Mouse (Mus musculus): ENCODE results near the gene Sptbn2. TPM values are rescaled to one million over a fixed set of nuclear protein-coding genes. Genes with fewer than 3 reads are reported as not detected.

Sptbn2 gene
- polyA plus RNA-seq, 1 experiment from 2014 or later = 5.2 TPM

DNA sequence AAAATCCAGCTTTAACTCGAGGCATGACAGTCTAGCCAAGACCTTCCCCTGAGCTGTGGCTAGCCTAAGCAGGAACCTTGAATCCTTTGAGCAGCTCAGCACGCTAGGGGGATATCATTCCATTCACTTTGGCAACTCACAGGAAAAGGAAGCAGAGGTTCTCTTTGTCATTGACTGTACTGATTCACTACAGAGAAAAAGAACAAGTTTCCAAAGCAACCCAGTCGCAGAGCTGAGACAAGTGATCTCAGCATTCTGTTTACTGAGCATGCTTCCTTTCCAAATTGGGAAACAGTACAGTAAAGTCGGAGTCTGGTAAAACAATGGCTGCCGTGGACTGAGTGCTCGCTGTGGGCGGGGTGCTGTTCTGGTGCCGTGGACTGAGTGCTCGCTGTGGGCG, 2.2 kb upstream of the Sptbn2 start:
- H3K4me3 ChIP-seq = no peak overlapping the region
- no peaks in the 10 kb centered on the region for H3K36me3 ChIP-seq
- no peak overlapping the region for H3K9ac ChIP-seq
- peaks cover 31% of the 10 kb centered on the region for H3K27me3 ChIP-seq
- H3K27ac ChIP-seq = no peak overlapping the region
- no peak overlapping the region for H3K4me2 ChIP-seq (replicated peaks)
- no peaks in the 10 kb centered on the region for H3K9me3 ChIP-seq
- no peak for ATAC-seq (ENCODE audit: insufficient number of reproducible peaks, insufficient read depth, low FRiP score, low TSS enrichment)
- 83% methylated on average over 10 of the region's 10 CpGs for WGBS
- H3K4me1 ChIP-seq = peaks cover 13% of the 10 kb centered on the region

DNA sequence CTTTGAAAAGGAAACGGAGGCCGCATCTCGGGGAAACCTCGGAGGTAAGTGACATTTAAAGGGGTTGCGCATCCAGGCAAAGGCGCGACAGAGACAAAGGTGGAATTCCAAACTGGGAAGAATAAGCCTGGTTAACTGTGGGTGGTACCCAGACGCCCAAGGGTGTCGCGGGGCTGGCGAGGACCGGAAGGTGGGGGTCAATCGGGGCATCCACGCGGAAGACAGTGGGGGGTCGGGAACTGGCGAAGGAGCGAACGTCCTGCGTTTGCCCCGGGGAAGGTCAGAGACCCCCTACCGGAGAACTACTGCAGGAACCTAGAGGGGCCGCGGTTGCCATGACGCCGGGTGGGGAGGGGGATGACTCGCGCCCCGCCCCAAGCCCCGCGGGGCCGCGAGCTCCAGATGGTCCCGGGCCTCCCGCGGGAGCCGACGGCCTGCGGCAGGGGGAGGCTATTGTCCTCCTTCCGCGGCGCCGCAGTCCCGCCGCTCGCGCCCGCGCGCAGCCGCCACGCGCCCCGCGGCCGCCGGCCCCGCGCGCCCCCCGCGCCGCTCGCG, 711 bp downstream of the Sptbn2 start:
- WGBS = under 1% methylated on average over 35 of the region's 65 CpGs
- Histone ChIP-seq H3K4me1 (peaks cover 13% of the 10 kb centered on the region), H3K4me2 (replicated peaks) (peak overlapping the region; percentile 98), H3K27me3 (peaks cover 48% of the 10 kb centered on the region), H3K36me3 (no peaks in the 10 kb centered on the region), H3K27ac (no peak overlapping the region), H3K9me3 (no peaks in the 10 kb centered on the region), H3K4me3 (peak overlapping the region; percentile 64), H3K9ac (peak overlapping the region; percentile 63)
- no peak for ATAC-seq (ENCODE audit: insufficient number of reproducible peaks, insufficient read depth, low FRiP score, low TSS enrichment)

DNA sequence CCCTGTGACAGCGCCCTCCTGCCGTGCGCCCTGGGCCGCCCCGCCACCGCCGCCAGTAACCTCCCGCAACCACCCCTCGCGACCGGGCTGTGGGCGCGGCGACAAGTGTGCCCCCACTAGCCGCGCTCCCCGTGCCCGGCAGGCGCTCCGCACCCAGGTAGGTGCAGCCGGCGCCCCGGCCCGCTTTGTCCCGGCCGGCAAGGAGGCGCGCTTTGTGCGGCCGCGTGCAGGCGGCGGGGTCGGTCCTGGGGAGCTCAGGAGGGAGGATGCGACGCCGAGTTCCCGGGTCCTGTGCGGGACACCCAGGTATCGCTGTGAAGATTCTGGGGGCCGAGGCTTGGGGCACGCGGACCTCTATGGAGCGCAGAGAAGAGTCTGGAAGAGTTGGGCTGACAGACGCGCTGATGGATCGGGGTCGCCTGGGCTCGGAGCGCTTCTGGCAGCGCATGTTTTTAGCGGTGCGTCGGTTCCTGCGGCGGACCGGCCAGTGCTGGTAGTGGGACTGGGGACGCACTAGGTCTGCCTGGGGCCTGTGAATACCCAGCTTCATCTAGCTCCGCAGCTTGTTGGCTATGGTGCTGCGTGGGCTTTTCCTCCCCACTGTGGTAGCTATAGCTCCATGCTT, 1.3 kb downstream of the Sptbn2 start:
- H3K27ac ChIP-seq = no peak overlapping the region

DNA sequence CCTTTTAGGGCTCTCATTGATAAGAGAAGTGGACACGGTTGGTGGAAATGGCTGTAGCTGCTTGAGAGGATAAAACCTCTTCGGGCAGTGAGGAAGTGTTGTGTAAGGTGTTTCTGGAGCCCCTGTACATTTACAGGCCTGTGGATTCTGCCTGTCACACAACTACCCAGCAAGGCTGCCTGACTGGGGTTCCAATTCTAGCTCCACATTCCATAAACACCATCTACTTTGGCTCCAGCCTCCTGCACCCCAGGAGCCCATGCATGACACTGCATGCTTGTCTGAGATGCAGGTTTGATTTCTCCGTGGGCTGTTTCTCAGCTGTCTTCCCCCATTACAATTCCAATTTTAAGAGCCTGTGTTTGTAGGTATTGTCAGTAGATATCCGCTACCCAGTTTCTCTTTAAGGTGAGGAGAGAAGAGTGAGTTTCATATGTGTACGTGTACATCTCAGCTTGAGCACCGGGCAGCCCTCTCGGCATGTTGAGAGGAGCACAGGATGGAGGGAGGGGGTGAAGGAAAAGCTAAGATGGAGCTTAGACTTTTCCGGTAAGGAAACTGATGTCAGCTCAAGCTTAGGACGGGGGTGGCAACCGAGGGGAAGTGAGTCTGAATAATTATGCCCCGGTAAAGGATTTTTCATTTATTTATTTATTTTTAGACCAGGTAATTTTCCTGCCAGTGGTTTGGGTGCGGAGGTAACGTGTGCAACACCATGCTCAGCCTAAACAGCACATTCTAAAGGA, 2.0 kb downstream of the Sptbn2 start:
- no peaks in the 10 kb centered on the region for H3K36me3 ChIP-seq
- WGBS = 29% methylated on average over 13 of the region's 13 CpGs

More for the DNA sequence above, 1.3 kb downstream of the Sptbn2 start:
- H3K4me3 ChIP-seq = peak overlapping the region; percentile 64
- peak overlapping the region; percentile 98 for H3K4me2 ChIP-seq (replicated peaks)
- WGBS = under 1% methylated on average over 58 of the region's 60 CpGs
- H3K9ac ChIP-seq = peak overlapping the region; percentile 63
- H3K27me3 ChIP-seq = peaks cover 48% of the 10 kb centered on the region
- 0 out of 2 replicates have a peak, but pooled peaks have one; percentile 56 for ATAC-seq (ENCODE audit: insufficient number of reproducible peaks, insufficient read depth, low FRiP score, low TSS enrichment)
- no peaks in the 10 kb centered on the region for H3K9me3 ChIP-seq
- H3K36me3 ChIP-seq = no peaks in the 10 kb centered on the region
- peaks cover 13% of the 10 kb centered on the region for H3K4me1 ChIP-seq

DNA sequence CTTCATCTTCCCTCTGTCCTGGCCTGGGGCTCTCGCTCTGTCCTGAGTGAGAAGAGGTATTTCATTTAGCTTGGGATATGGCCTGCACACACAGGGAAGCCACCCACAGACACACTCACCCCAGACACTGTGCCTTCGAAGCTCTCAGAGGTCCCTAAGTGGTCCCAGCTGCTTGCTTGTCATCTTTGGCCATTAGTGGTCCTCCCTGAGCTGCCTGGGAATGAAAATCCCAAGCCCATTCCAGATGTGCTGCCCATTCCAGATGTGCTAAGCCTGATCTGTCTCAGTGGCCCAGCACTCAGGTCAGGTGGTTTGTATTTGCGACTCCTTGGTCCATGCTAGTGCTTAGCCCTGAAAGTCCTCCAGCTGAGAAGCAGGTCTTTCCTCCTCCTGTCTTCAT, 2.9 kb downstream of the Sptbn2 start:
- Histone ChIP-seq H3K27me3 (peaks cover 48% of the 10 kb centered on the region), H3K9ac (no peak overlapping the region), H3K4me2 (replicated peaks) (no peak overlapping the region), H3K9me3 (0 out of 2 replicates have a peak, but pooled peaks cover 3% of the 10 kb centered on the region), H3K4me3 (no peak overlapping the region), H3K27ac (no peak overlapping the region), H3K36me3 (no peaks in the 10 kb centered on the region), H3K4me1 (peaks cover 13% of the 10 kb centered on the region)
- ATAC-seq (ENCODE audit: insufficient number of reproducible peaks, insufficient read depth, low FRiP score, low TSS enrichment) = no peak
- 28% methylated on average over 3 of the region's 3 CpGs for WGBS

More for the DNA sequence above, 2.0 kb downstream of the Sptbn2 start:
- H3K27ac ChIP-seq = no peak overlapping the region
- peak overlapping the region; percentile 98 for H3K4me2 ChIP-seq (replicated peaks)
- ATAC-seq (ENCODE audit: insufficient number of reproducible peaks, insufficient read depth, low FRiP score, low TSS enrichment) = no peak
- H3K4me3 ChIP-seq = peak overlapping the region; percentile 64
- H3K9ac ChIP-seq = peak overlapping the region; percentile 63
- H3K4me1 ChIP-seq = peaks cover 13% of the 10 kb centered on the region
- peaks cover 48% of the 10 kb centered on the region for H3K27me3 ChIP-seq
- H3K9me3 ChIP-seq = 0 out of 2 replicates have a peak, but pooled peaks cover 3% of the 10 kb centered on the region

DNA sequence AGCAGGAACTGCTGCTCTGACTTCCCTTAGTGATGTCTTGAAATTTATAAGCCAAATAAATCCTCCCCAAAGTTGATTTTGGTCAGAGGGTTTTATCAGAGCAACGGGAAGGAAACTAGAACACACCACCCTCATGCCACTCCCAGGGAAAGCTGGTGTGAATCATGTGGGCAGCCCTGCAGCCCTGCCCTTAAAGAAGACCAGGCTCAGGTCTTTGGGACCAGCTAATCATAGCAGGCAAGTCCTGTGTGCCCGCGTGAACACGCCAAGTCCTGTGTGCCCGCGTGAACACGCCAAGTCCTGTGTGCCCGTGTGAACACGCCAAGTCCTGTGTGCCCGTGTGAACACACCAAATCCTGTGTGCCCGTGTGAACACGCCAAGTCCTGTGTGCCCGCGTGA, 5.8 kb downstream of the Sptbn2 start:
- H3K9me3 ChIP-seq = 0 out of 2 replicates have a peak, but pooled peaks cover 3% of the 10 kb centered on the region
- H3K9ac ChIP-seq = no peak overlapping the region
- no peak overlapping the region for H3K4me2 ChIP-seq (replicated peaks)
- H3K4me3 ChIP-seq = no peak overlapping the region
- no peak overlapping the region for H3K27ac ChIP-seq
- peaks cover 22% of the 10 kb centered on the region for H3K4me1 ChIP-seq
- peaks cover 40% of the 10 kb centered on the region for H3K27me3 ChIP-seq
- ATAC-seq (ENCODE audit: insufficient number of reproducible peaks, insufficient read depth, low FRiP score, low TSS enrichment) = no peak
- WGBS = 96% methylated on average over 14 of the region's 14 CpGs
- H3K36me3 ChIP-seq = no peaks in the 10 kb centered on the region

DNA sequence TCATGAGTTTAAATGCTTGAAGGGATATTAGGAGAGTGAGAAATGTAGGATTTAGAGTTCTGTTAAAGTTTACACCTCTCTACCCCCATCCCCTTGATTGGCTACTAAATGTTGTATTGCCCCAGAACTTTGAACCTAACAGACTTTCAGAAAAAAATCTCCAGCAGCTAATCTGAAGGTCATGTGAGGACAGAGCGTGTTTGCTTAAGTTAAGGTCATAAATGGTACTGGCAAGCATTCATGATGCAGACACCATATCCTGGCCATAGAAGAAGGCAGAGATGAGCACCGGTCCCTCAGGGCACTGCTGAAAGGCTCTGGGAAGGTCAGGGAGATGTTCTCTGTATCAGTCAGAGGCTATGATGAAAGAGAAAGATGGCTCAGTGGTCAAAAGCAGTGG, 6.3 kb downstream of the Sptbn2 start:
- Histone ChIP-seq H3K9me3 (0 out of 2 replicates have a peak, but pooled peaks cover 3% of the 10 kb centered on the region), H3K36me3 (no peaks in the 10 kb centered on the region), H3K27ac (no peak overlapping the region), H3K4me2 (replicated peaks) (no peak overlapping the region), H3K27me3 (peaks cover 37% of the 10 kb centered on the region), H3K9ac (no peak overlapping the region), H3K4me3 (no peak overlapping the region), H3K4me1 (peaks cover 20% of the 10 kb centered on the region)
- no peak for ATAC-seq (ENCODE audit: insufficient number of reproducible peaks, insufficient read depth, low FRiP score, low TSS enrichment)
- 94% methylated on average over 2 of the region's 2 CpGs for WGBS

DNA sequence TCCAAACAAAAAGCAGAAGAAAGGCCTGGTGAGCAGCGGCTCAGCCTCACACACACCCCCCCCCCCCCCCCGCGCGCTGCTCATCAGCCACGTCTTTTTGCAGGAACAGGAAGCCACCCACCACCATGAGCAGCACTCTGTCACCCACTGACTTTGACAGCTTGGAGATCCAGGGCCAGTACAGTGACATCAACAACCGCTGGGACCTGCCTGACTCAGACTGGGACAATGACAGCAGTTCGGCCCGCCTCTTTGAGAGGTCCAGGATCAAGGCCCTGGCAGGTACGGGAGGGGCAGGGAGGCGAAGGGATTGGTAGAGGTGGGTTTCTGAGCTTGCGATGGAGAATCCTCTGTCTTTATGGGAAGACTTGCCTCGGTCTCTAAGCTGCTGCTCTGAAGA, 7.7 kb downstream of the Sptbn2 start:
- no peak for ATAC-seq (ENCODE audit: insufficient number of reproducible peaks, insufficient read depth, low FRiP score, low TSS enrichment)
- H3K9ac ChIP-seq = no peak overlapping the region
- H3K27ac ChIP-seq = no peak overlapping the region
- H3K4me1 ChIP-seq = 0 out of 2 replicates have a peak, but pooled peaks cover 15% of the 10 kb centered on the region
- no peak overlapping the region for H3K4me3 ChIP-seq
- H3K4me2 ChIP-seq (replicated peaks) = no peak overlapping the region
- no peaks in the 10 kb centered on the region for H3K36me3 ChIP-seq
- H3K27me3 ChIP-seq = peaks cover 25% of the 10 kb centered on the region
- 25% methylated on average over 12 of the region's 12 CpGs for WGBS
- H3K9me3 ChIP-seq = 0 out of 2 replicates have a peak, but pooled peaks cover 3% of the 10 kb centered on the region

DNA sequence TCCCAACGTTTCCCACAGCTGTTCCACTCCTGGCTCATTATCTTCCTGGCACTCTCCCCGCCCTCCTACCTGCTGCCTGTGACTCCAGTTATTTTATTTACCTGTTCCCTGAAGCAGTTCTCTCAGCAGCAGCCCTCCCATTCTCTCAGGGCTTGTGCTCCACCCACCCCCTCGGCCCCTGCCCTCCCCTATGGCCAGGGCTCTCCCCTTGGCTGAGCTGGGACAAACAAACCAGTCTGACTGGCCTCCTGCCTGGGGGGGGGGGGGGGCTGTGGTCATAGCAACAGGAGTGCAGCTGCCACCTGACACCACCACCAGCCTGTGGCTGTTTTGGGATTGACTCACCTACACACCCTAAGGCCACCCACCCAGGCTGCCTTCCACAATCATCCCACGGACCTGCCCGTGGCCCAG, 8.4 kb downstream of the Sptbn2 start:
- H3K36me3 ChIP-seq = no peaks in the 10 kb centered on the region
- H3K27me3 ChIP-seq = peaks cover 18% of the 10 kb centered on the region
- no peak overlapping the region for H3K9ac ChIP-seq
- ATAC-seq (ENCODE audit: insufficient number of reproducible peaks, insufficient read depth, low FRiP score, low TSS enrichment) = peak; percentile 53; the same call in 1 of the 2 replicates
- H3K27ac ChIP-seq = no peak overlapping the region
- 0 out of 2 replicates have a peak, but pooled peaks cover 3% of the 10 kb centered on the region for H3K9me3 ChIP-seq
- H3K4me1 ChIP-seq = 0 out of 2 replicates have a peak, but pooled peaks cover 15% of the 10 kb centered on the region
- H3K4me2 ChIP-seq (replicated peaks) = no peak overlapping the region
- 12% methylated on average over 5 of the region's 5 CpGs for WGBS
- H3K4me3 ChIP-seq = no peak overlapping the region

DNA sequence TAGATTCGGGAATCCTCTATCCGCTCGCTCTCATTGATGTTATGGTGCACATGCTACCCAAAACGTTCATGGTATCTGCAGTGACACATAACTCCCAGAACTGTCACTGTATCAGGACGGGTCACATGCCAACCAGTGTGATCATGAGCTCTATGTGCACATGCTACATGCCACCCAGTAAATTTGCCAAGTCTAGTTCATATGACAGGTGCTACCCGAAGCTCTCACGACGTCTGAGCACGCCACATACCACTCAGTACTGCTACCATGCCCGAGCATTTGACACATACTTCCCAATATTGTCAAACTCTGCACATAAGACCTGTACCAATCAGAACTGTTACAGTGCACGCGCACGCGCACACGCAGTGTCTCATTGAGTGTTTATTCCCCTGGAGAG, 9.1 kb downstream of the Sptbn2 start:
- H3K27ac ChIP-seq = no peak overlapping the region
- ATAC-seq (ENCODE audit: insufficient number of reproducible peaks, insufficient read depth, low FRiP score, low TSS enrichment) = no peak

DNA sequence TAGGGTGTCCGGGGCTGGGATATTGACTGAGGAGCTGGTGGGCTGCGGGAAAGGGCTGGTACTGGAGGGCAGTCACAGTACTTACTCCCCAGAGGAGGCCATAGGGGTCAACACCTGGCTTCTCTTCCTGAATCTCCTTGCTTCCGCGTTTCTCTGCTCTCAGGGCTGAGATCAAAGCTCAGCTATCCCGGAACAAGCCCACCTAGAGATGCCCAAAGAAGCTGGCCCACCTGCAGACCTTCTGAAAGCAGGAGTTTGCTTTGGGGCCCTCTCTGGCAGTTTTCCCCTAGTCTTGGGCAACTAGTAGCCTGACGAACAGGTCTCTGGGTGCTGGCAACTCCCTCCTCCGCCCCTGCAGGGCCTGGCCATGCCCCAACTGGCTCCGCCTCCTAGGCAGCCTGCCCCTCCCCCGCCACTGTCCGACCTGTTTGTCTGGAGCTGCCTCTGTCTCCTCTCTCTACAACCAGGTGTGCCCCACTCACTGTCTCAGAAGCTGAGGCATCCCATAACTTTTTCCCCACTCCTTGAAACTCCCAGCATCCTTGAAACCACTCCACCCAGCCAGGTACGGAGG, 9.8 kb downstream of the Sptbn2 start:
- no peak for ATAC-seq (ENCODE audit: insufficient number of reproducible peaks, insufficient read depth, low FRiP score, low TSS enrichment)
- Histone ChIP-seq H3K27me3 (peaks cover 7% of the 10 kb centered on the region; the same call in 1 of the 2 replicates), H3K36me3 (no peaks in the 10 kb centered on the region), H3K4me2 (replicated peaks) (peak overlapping the region; percentile 30), H3K9me3 (0 out of 2 replicates have a peak, but pooled peaks cover 3% of the 10 kb centered on the region), H3K9ac (no peak overlapping the region), H3K4me3 (peak overlapping the region; percentile 18), H3K27ac (no peak overlapping the region), H3K4me1 (0 out of 2 replicates have a peak, but pooled peaks cover 15% of the 10 kb centered on the region)
- 13% methylated on average over 11 of the region's 11 CpGs for WGBS

More for the DNA sequence above, 9.1 kb downstream of the Sptbn2 start:
- Histone ChIP-seq H3K9me3 (0 out of 2 replicates have a peak, but pooled peaks cover 3% of the 10 kb centered on the region), H3K9ac (no peak overlapping the region), H3K27me3 (peaks cover 11% of the 10 kb centered on the region; the same call in 1 of the 2 replicates), H3K36me3 (no peaks in the 10 kb centered on the region), H3K4me1 (0 out of 2 replicates have a peak, but pooled peaks cover 15% of the 10 kb centered on the region), H3K4me3 (no peak overlapping the region), H3K4me2 (replicated peaks) (no peak overlapping the region)
- WGBS = 76% methylated on average over 15 of the region's 15 CpGs
